Mouse (Mus musculus) heart, embryonic 12.5 days (tissue): ENCODE measurements around the gene Stum. TPM values are rescaled to one million over a fixed set of nuclear protein-coding genes. Genes with fewer than 3 reads are reported as not detected.

ENCODE experiments used
- ATAC-seq: fragments of 200-750 bp; cut with Nextera tagmentation; 2 replicates; pipeline ENCODE4 v1.8.0; 2017; ENCODE audit warnings: moderate TSS enrichment, moderate library complexity; ENCODE audit not compliant: insufficient number of reproducible peaks, low FRiP score
- H3K27ac ChIP-seq: fragments of 300-500 bp; sonication (generic); 2 replicates; pipeline ENCODE4 v1.5.1; 2016; ENCODE audit warnings: mild to moderate bottlenecking, moderate library complexity; ENCODE audit not compliant: poor library complexity, severe bottlenecking
- H3K27me3 ChIP-seq: fragments of 300-500 bp; sonication (generic); replicated peaks from 2 replicates; pipeline ENCODE4 v1.6.1; 2016; ENCODE audit warnings: mild to moderate bottlenecking, moderate library complexity
- H3K36me3 ChIP-seq: fragments of 300-500 bp; sonication (generic); 2 replicates; pipeline ENCODE4 v1.6.1; 2016; ENCODE audit warnings: mild to moderate bottlenecking, moderate library complexity
- H3K4me1 ChIP-seq: fragments of 300-500 bp; sonication (generic); replicated peaks from 2 replicates; pipeline ENCODE4 v1.6.1; 2016; ENCODE audit warnings: mild to moderate bottlenecking
- H3K4me2 ChIP-seq: fragments of 300-500 bp; sonication (generic); 2 replicates; pipeline ENCODE4 v1.6.1; 2016; ENCODE audit warnings: mild to moderate bottlenecking, moderate library complexity
- H3K4me3 ChIP-seq: fragments of 300-500 bp; sonication (generic); 2 replicates; pipeline ENCODE4 v1.5.1; 2016; ENCODE audit warnings: mild to moderate bottlenecking
- H3K9ac ChIP-seq: fragments of 300-500 bp; sonication (generic); 2 replicates; pipeline ENCODE4 v1.6.1; 2016; ENCODE audit warnings: mild to moderate bottlenecking, moderate library complexity
- H3K9me3 ChIP-seq: fragments of 300-500 bp; sonication (generic); replicated peaks from 2 replicates; pipeline ENCODE4 v1.6.1; 2016; ENCODE audit warnings: mild to moderate bottlenecking, moderate library complexity
- WGBS: fragments of 180-500 bp; shearing (Covaris S2); methylation state at CpG from one replicate; pipeline ENCODE4 v1.1.7; 2016; 5-methylcytosine and 5-hydroxymethylcytosine counted together
- polyA plus RNA-seq: library from polyadenylated mRNA; unstranded; fragments of >200 nt; fragmentation: Nextera tagmentation; extraction: Ambion mirVana; gene quantifications from 2 replicates; pipeline ENCODE4 v1.2.1, GENCODE M21; 2016

Gene Stum
- polyA plus RNA-seq, 1 experiment from 2014 or later: 0.10 TPM

DNA sequence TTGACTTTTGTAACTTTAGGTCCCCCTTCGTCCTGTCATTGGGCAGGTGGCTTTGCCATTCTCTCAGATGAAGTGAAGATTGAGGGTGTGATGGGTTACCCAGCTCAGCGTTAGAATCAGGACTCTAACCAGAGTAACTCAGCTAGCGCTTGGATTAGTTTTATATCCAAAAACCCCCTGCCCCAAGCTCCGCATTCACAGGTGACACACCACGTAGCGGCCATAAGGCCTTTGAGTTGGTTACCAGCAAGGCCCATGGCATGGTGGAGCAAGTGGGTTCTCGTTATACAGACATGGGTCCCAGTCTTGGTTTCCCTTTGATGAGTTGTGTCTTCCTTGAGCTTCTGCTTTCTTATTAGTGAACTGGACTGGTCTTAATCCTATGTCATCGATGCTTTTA, 99.4 kb downstream of the Stum start:
- Histone ChIP-seq H3K27ac (no peak overlapping the region), H3K36me3 (no peaks in the 10 kb centered on the region), H3K4me1 (peaks cover 45% of the 10 kb centered on the region), H3K9me3 (no peaks in the 10 kb centered on the region), H3K4me3 (no peak overlapping the region), H3K27me3 (no peaks in the 10 kb centered on the region), H3K4me2 (no peak overlapping the region), H3K9ac (no peak overlapping the region)
- ATAC-seq: no peak
- 93% methylated on average over 8 of the region's 8 CpGs for WGBS

Other genes with a start within 250 kb of the Stum start
- gene Psen2, start 220.1 kb downstream of the Stum start, polyA plus RNA-seq: 13.8 and 15.1 TPM in 2 replicates
- 7.2 and 9.1 TPM in 2 replicates for gene Itpkb, start 153.0 kb downstream of the Stum start, polyA plus RNA-seq
- 105 and 118 TPM in 2 replicates for gene Parp1, start 85.4 kb upstream of the Stum start, polyA plus RNA-seq
- 18.5 and 19.0 TPM in 2 replicates for gene Lin9, start 157.6 kb upstream of the Stum start, polyA plus RNA-seq
- gene Mixl1, start 213.5 kb upstream of the Stum start, polyA plus RNA-seq: not detected in 2 replicates
- 29.2 and 29.7 TPM in 2 replicates for gene Acbd3, start 242.5 kb upstream of the Stum start, polyA plus RNA-seq